Mouse (Mus musculus) liver, embryonic 15.5 days (tissue): Measurements from ENCODE around the gene Sepsecs. TPM values are rescaled to one million over a fixed set of nuclear protein-coding genes. Genes with fewer than 3 reads are reported as not detected.
A peak's percentile ranks its signal among the peaks of the same experiment; 100 is the strongest.

Experiments used
- ATAC-seq: fragments of 200-750 bp; cut with Nextera tagmentation; 2 replicates; pipeline ENCODE4 v1.8.0; 2017; ENCODE audit warnings: moderate number of reproducible peaks, mild to moderate bottlenecking, moderate library complexity; ENCODE audit not compliant: insufficient read depth
- H3K27ac ChIP-seq: fragments of 300-500 bp; sonication (generic); replicated peaks from 2 replicates; pipeline ENCODE4 v1.5.1; 2015; ENCODE audit warnings: mild to moderate bottlenecking, inconsistent platforms
- H3K27me3 ChIP-seq: fragments of 300-500 bp; sonication (generic); 2 replicates; pipeline ENCODE4 v1.6.1; 2015; ENCODE audit warnings: mild to moderate bottlenecking, inconsistent platforms
- H3K36me3 ChIP-seq: fragments of 300-500 bp; sonication (generic); replicated peaks from 2 replicates; pipeline ENCODE4 v1.6.1; 2015; ENCODE audit warnings: moderate library complexity, mild to moderate bottlenecking, inconsistent platforms
- H3K4me1 ChIP-seq: fragments of 300-500 bp; sonication (generic); replicated peaks from 2 replicates; pipeline ENCODE4 v1.6.1; 2015; ENCODE audit warnings: inconsistent platforms
- H3K4me2 ChIP-seq: fragments of 300-500 bp; sonication (generic); 2 replicates; pipeline ENCODE4 v1.6.1; 2015; ENCODE audit warnings: moderate library complexity, mild to moderate bottlenecking, inconsistent platforms
- H3K4me3 ChIP-seq: fragments of 300-500 bp; sonication (generic); replicated peaks from 2 replicates; pipeline ENCODE4 v1.5.1; 2015; ENCODE audit warnings: mild to moderate bottlenecking, inconsistent platforms
- H3K9ac ChIP-seq: fragments of 300-500 bp; sonication (generic); 2 replicates; pipeline ENCODE4 v1.6.1; 2015; ENCODE audit warnings: moderate library complexity, mild to moderate bottlenecking, inconsistent platforms
- H3K9me3 ChIP-seq: fragments of 300-500 bp; sonication (generic); replicated peaks from 2 replicates; pipeline ENCODE4 v1.6.1; 2016; ENCODE audit warnings: inconsistent platforms
- WGBS: fragments of 180-500 bp; shearing (Covaris S2); methylation state at CpG from one replicate; pipeline ENCODE4 v1.1.7; 2015; ENCODE audit warnings: mixed read lengths; ENCODE audit not compliant: insufficient replicate concordance; 5-methylcytosine and 5-hydroxymethylcytosine counted together
- polyA plus RNA-seq: library from polyadenylated mRNA; unstranded; fragments of >200 nt; fragmentation: Nextera tagmentation; extraction: Ambion mirVana; gene quantifications from 2 replicates; pipeline ENCODE4 v1.2.1, GENCODE M21; 2015

Gene Sepsecs
- polyA plus RNA-seq, 1 experiment from 2014 or later: 7.8 TPM

DNA sequence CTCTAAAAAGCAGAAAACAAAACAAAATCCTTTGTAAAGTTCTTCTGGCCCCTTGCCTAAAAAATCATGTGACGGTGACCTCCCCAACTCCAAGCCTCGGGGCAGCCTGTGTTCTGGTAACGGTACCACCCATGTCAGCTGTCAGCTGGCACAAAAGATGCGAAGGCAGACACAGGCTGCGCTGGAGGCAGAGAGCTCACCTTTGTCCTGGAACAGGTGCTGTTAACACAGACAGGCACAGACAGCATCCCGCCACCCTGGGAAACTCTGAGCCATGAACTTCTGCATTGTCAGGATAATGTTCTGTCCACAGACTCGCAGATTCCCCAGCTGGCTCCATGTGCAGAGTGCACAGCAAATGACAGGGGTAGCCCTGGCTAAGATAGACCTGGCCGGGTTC is 43.4 kb downstream of the Sepsecs start:
- Histone ChIP-seq H3K4me1 (no peaks in the 10 kb centered on the region), H3K36me3 (no peaks in the 10 kb centered on the region), H3K4me2 (no peak overlapping the region), H3K9me3 (no peaks in the 10 kb centered on the region), H3K27me3 (no peaks in the 10 kb centered on the region), H3K27ac (no peak overlapping the region), H3K4me3 (no peak overlapping the region), H3K9ac (no peak overlapping the region)
- WGBS: 49% methylated on average over 8 of the region's 8 CpGs
- no peak for ATAC-seq

DNA sequence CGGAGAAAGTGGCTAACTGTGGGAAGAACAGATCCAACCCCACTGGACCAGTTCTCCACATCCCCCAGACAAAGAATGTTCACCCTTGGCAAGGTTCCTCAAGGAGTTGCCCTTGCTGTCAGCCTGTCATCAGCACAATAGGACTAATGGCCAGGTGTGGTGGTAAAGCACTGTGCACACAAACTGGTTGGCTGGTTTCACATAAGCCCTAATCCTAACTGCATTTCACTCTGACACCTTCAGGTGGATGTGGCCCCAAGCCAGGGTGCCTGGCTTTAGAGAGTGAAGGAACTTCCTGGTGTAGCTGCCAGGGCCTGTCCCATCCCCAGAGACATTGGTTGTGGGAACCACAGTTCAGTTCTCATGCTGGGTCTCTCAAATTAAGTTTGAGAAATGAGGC is 44.6 kb downstream of the Sepsecs start:
- H3K4me3 ChIP-seq: no peak overlapping the region
- no peaks in the 10 kb centered on the region for H3K27me3 ChIP-seq
- H3K36me3 ChIP-seq: no peaks in the 10 kb centered on the region
- H3K4me1 ChIP-seq: no peaks in the 10 kb centered on the region
- 67% methylated on average over 1 of the region's 1 CpGs for WGBS
- no peaks in the 10 kb centered on the region for H3K9me3 ChIP-seq
- no peak overlapping the region for H3K9ac ChIP-seq
- H3K27ac ChIP-seq: no peak overlapping the region
- no peak for ATAC-seq
- no peak overlapping the region for H3K4me2 ChIP-seq

DNA sequence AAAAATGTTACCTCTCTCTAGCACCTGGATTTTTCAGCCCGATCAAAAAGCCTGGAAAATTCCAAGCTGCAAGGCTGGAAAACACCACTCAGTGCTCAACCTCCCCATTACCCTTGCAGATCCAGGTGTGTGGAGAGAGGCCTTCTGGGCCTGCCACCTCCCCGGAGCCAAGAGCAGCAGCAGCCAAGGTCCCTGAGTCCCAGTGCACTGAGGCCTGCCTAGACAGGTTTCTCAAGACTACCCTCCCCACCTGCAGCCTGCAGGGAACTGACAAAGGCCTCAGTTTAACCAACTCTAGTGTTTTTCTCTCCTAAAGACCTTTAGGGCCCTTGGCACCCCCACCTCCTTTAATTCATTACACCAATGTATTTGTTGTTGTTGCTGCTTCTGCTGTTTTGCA is 46.4 kb downstream of the Sepsecs start:
- Histone ChIP-seq H3K4me3 (no peak overlapping the region), H3K9me3 (no peaks in the 10 kb centered on the region), H3K27me3 (peaks cover 9% of the 10 kb centered on the region), H3K36me3 (no peaks in the 10 kb centered on the region), H3K27ac (no peak overlapping the region), H3K4me1 (peaks cover 6% of the 10 kb centered on the region), H3K9ac (no peak overlapping the region), H3K4me2 (no peak overlapping the region)
- no peak for ATAC-seq
- WGBS: 63% methylated on average over 2 of the region's 2 CpGs

GRCm38 (mm10) chr5:52618348-52619270 is 50.9 kb downstream of the Sepsecs start:
- H3K9ac ChIP-seq: no peak overlapping the region
- no peak overlapping the region for H3K27ac ChIP-seq
- peaks cover 7% of the 10 kb centered on the region for H3K4me1 ChIP-seq
- peak overlapping the region; percentile 55 for H3K4me2 ChIP-seq
- H3K4me3 ChIP-seq: peak overlapping the region; percentile 20; the same call in 1 of the 2 replicates
- ATAC-seq: no peak
- H3K27me3 ChIP-seq: peaks cover 18% of the 10 kb centered on the region
- no peaks in the 10 kb centered on the region for H3K9me3 ChIP-seq
- 2% methylated on average over 41 of the region's 41 CpGs for WGBS
- H3K36me3 ChIP-seq: no peaks in the 10 kb centered on the region

GRCm38 (mm10) chr5:52617711-52618347 is 51.7 kb downstream of the Sepsecs start:
- Histone ChIP-seq H3K27me3 (peaks cover 18% of the 10 kb centered on the region), H3K4me2 (0 out of 2 replicates have a peak overlapping the region, but pooled peaks have one; percentile 55), H3K4me3 (no peak overlapping the region), H3K36me3 (no peaks in the 10 kb centered on the region), H3K9me3 (no peaks in the 10 kb centered on the region), H3K4me1 (peaks cover 7% of the 10 kb centered on the region), H3K27ac (no peak overlapping the region), H3K9ac (no peak overlapping the region)
- WGBS: 49% methylated on average over 9 of the region's 9 CpGs
- no peak for ATAC-seq

DNA sequence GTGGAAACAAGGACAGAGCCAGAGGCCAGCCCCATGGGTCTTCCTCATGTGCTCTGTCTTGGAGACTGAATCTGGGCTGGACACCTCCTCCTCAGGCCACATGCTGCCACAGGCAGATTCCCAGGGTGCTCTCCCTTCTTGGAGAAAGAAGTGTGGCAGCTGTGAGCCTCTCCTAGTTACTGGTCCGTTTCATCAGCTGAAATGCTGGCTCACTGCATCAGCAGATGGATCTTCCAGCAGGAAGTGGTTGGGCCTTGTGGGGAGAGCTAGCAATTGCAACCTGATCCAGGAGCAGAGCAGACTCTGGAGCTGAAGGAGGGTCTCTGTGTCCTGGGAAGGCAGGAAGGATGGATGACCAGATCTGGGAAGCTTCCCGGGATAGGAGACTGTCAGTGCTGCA is 53.0 kb downstream of the Sepsecs start:
- Histone ChIP-seq H3K27ac (no peak overlapping the region), H3K4me3 (no peak overlapping the region), H3K36me3 (no peaks in the 10 kb centered on the region), H3K4me2 (no peak overlapping the region), H3K4me1 (peaks cover 7% of the 10 kb centered on the region), H3K9me3 (no peaks in the 10 kb centered on the region), H3K27me3 (peaks cover 18% of the 10 kb centered on the region), H3K9ac (no peak overlapping the region)
- ATAC-seq: no peak
- WGBS: 8% methylated on average over 2 of the region's 2 CpGs

- H3K36me3 ChIP-seq: no peaks in the 10 kb centered on the region
- peaks cover 7% of the 10 kb centered on the region for H3K4me1 ChIP-seq
- no peak for ATAC-seq
- no peaks in the 10 kb centered on the region for H3K9me3 ChIP-seq
- whole genome bisulfite sequencing: 57% methylated on average over 9 of the region's 9 CpGs
- H3K4me3 ChIP-seq: no peak overlapping the region
- H3K27me3 ChIP-seq: peaks cover 18% of the 10 kb centered on the region
- no peak overlapping the region for H3K9ac ChIP-seq
- no peak overlapping the region for H3K27ac ChIP-seq
- no peak overlapping the region for H3K4me2 ChIP-seq
Measured at GRCm38 (mm10) chr5:52615421-52615820, 54.1 kb downstream of the Sepsecs start.

- no peak overlapping the region for H3K9ac ChIP-seq
- no peak overlapping the region for H3K27ac ChIP-seq
- no peak overlapping the region for H3K4me2 ChIP-seq
- no peaks in the 10 kb centered on the region for H3K36me3 ChIP-seq
- no peak overlapping the region for H3K4me3 ChIP-seq
- WGBS: 44% methylated on average over 4 of the region's 4 CpGs
- peaks cover 18% of the 10 kb centered on the region for H3K27me3 ChIP-seq
- H3K4me1 ChIP-seq: peaks cover 7% of the 10 kb centered on the region
- 0 out of 2 replicates have a peak, but pooled peaks have one; percentile 40 for ATAC-seq
- H3K9me3 ChIP-seq: no peaks in the 10 kb centered on the region
Measured at GRCm38 (mm10) chr5:52614686-52615085, 54.8 kb downstream of the Sepsecs start.

- Histone ChIP-seq H3K9ac (no peak overlapping the region), H3K27ac (no peak overlapping the region), H3K9me3 (no peaks in the 10 kb centered on the region), H3K36me3 (no peaks in the 10 kb centered on the region), H3K4me3 (no peak overlapping the region), H3K4me1 (no peaks in the 10 kb centered on the region), H3K4me2 (no peak overlapping the region), H3K27me3 (peaks cover 6% of the 10 kb centered on the region)
- 67% methylated on average over 8 of the region's 8 CpGs for WGBS
- no peak for ATAC-seq
Measured at GRCm38 (mm10) chr5:52612776-52613175, 56.7 kb downstream of the Sepsecs start.

DNA sequence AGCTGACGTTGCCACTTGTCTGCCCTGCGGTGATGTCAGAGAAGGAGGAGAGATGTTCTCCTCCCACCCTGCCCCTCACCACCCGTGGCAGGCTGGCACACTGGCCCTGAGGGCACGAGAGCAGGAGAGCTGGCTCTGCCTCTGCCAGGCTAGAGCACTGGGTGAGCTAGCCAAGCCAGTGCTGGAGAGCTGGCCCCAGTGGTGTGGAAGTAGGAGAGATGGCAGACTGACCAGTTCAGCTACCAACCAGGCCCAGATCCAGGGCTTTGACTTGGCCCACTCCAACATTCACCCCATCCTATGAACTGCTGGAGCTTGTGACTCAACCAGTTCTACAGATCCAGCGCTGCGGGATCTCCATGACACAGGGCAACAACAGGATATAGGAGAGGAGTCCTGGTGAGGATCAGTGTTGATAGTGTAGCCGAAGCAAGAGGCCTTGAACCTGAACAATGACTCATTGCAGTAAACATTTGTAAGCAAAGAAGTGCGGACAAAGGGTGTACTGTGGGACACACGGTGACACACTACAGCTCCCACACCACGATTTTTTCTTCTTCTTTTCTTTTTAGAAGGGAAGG is 58.1 kb downstream of the Sepsecs start:
- Histone ChIP-seq H3K4me2 (no peak overlapping the region), H3K9me3 (no peaks in the 10 kb centered on the region), H3K27ac (no peak overlapping the region), H3K4me1 (no peaks in the 10 kb centered on the region), H3K4me3 (no peak overlapping the region), H3K36me3 (no peaks in the 10 kb centered on the region), H3K27me3 (no peaks in the 10 kb centered on the region), H3K9ac (no peak overlapping the region)
- WGBS: 56% methylated on average over 10 of the region's 10 CpGs
- ATAC-seq: no peak

DNA sequence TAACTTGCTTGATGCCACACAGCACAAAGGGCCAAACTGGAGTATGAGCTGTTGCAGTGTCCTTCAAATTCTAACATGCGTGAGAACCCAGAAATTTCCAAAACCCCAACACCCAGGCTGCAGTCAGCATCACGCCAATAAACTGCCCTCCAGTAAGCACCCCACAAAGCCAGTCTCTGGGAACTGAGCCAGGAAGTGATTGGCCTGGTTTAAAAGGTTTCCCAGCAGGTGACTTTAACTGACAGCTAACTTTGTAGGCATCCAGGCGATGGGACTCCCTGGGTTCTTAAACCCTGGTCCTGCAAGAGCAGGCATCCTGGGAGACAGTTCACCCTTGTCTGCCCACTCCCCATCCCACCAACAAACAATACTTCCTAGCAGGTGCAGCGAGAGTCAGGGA is 59.2 kb downstream of the Sepsecs start:
- Histone ChIP-seq H3K4me1 (no peaks in the 10 kb centered on the region), H3K36me3 (no peaks in the 10 kb centered on the region), H3K27ac (no peak overlapping the region), H3K27me3 (no peaks in the 10 kb centered on the region), H3K4me3 (no peak overlapping the region), H3K4me2 (no peak overlapping the region), H3K9me3 (no peaks in the 10 kb centered on the region), H3K9ac (no peak overlapping the region)
- 51% methylated on average over 4 of the region's 4 CpGs for WGBS
- no peak for ATAC-seq
